Mouse (Mus musculus): ENCODE results near the gene Chst8. TPM values are rescaled to one million over a fixed set of nuclear protein-coding genes. Genes with fewer than 3 reads are reported as not detected.
A peak's percentile ranks its signal among the peaks of the same experiment; 100 is the strongest.

The Chst8 gene
- polyA plus RNA-seq, 1 experiment from 2014 or later = 2.6 TPM

- WGBS = 85% methylated on average over 16 of the region's 16 CpGs
- DNase-seq (ENCODE audit: low spot score) = no peak
- H3K27ac ChIP-seq = no peak overlapping the region
- H3K36me3 ChIP-seq = no peaks in the 10 kb centered on the region
- H3K4me3 ChIP-seq = no peak overlapping the region
- H3K27me3 ChIP-seq (ENCODE audit: low read depth, poor library complexity, severe bottlenecking) = peaks cover 8% of the 10 kb centered on the region
- no peaks in the 10 kb centered on the region for H3K9me3 ChIP-seq (replicated peaks)
- peaks cover 15% of the 10 kb centered on the region for H3K4me1 ChIP-seq
These were observed 144.6 kb downstream of the Chst8 start for GRCm38 (mm10) chr7:34667874-34668273.

GRCm38 (mm10) chr7:34663145-34663544 is 149.4 kb downstream of the Chst8 start:
- no peaks in the 10 kb centered on the region for H3K36me3 ChIP-seq
- H3K27ac ChIP-seq = no peak overlapping the region
- DNase-seq (ENCODE audit: low spot score) = no peak
- no peaks in the 10 kb centered on the region for H3K27me3 ChIP-seq (ENCODE audit: low read depth, poor library complexity, severe bottlenecking)
- 51% methylated on average over 7 of the region's 7 CpGs for WGBS
- no peaks in the 10 kb centered on the region for H3K9me3 ChIP-seq (replicated peaks)
- H3K4me1 ChIP-seq = peaks cover 23% of the 10 kb centered on the region
- H3K4me3 ChIP-seq = no peak overlapping the region

GRCm38 (mm10) chr7:34662227-34662626 is 150.3 kb downstream of the Chst8 start:
- H3K4me1 ChIP-seq = peaks cover 23% of the 10 kb centered on the region
- DNase-seq (ENCODE audit: low spot score) = no peak
- WGBS = 17% methylated on average over 5 of the region's 5 CpGs
- H3K36me3 ChIP-seq = no peaks in the 10 kb centered on the region
- H3K4me3 ChIP-seq = no peak overlapping the region
- no peak overlapping the region; the same call in 1 of the 2 replicates for H3K27ac ChIP-seq
- no peaks in the 10 kb centered on the region for H3K9me3 ChIP-seq (replicated peaks)
- no peaks in the 10 kb centered on the region for H3K27me3 ChIP-seq (ENCODE audit: low read depth, poor library complexity, severe bottlenecking)

DNA sequence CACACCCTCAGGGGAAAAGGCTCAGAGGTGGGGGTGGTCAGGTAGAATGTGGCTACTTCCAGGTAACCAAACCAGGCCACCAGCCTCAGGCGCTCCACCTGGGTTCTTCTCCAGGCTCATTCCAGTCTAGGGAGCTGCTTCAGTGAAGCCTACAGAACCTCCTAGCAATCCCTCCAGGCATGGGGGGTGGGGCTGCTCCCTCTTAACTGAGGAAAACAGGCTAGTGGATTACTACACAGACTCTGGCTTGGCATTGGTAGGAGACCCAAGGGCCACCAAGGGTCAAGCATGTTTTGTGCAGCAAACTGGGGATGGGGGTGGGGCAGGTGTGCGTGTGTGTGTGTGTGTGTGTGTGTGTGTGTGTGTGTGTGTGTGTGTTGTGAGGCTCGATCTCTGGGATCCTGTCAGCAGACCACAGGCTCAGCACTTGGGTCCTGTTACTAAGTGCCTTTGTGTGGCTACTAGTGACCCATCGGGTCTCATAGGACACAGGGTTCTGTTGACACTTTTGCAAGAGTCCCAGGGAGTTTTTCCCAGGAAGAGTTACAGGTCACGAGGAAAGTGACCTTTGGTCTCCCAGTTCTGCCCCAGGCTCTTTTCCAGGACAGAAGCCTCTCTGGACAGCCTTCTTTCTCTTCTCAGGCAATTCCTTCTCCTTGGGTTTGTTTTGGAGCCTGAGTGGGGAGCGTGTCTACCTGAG is 153.0 kb downstream of the Chst8 start:
- no peak for DNase-seq (ENCODE audit: low spot score)
- 56% methylated on average over 6 of the region's 6 CpGs for WGBS
- Histone ChIP-seq H3K4me3 (no peak overlapping the region), H3K36me3 (no peaks in the 10 kb centered on the region), H3K9me3 (replicated peaks) (no peaks in the 10 kb centered on the region), H3K4me1 (peaks cover 33% of the 10 kb centered on the region), H3K27me3 (ENCODE audit: low read depth, poor library complexity, severe bottlenecking) (no peaks in the 10 kb centered on the region), H3K27ac (no peak overlapping the region)

- 82% methylated on average over 5 of the region's 5 CpGs for WGBS
- DNase-seq (ENCODE audit: low spot score) = no peak
- Histone ChIP-seq H3K4me3 (peak within 1 kb of the TSS; percentile 96), H3K9me3 (replicated peaks) (no peaks in the 10 kb centered on the region), H3K27ac (peak within 1 kb of the TSS; percentile 100), H3K27me3 (ENCODE audit: low read depth, poor library complexity, severe bottlenecking) (no peaks in the 10 kb centered on the region), H3K36me3 (no peaks in the 10 kb centered on the region), H3K4me1 (peaks cover 34% of the 10 kb centered on the region)
These were observed 155.9 kb downstream of the Chst8 start, which contains the start of gene Kctd15 for GRCm38 (mm10) chr7:34656632-34657031. TSS of gene Kctd15 (minus strand) at chr7:34656732.

DNA sequence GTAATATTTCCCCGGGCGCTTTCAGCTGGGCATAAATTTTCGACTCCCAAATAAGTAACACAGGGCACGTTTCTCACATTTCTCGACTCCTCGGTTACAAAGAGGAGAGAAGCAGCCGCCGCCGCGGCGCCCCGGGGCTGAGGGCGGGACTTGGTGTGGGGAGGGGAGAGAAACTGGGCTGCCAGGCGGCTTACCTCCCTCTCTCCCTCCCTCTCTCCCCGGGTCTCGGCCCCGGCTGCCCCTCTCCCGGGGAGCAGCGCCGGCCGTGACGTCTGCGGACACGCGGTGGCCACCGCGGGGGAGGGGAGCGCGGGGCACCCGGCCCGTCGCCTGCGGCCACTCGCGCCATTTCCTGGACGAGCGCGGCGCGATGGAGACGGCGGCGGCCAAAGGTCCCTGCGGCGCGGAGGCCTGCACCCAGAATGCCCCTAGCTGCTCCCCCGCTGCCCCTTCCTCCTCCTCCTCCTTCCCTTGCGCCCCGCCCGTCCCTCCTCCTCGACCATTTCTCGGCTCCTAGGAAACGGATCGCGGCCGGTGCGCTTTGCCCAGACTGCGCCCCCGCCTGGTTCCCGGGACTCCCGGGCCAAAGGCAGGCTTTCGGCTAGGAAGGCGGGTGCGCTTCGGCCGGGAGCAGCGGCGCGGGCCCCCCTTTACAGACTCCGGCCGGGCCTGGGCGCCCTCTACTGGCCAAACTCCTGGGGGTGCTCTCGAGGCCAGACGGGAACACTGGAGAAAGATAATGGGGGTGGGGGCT is 157.2 kb downstream of the Chst8 start:
- peak; percentile 95 for DNase-seq (ENCODE audit: low spot score)
- Histone ChIP-seq H3K27me3 (ENCODE audit: low read depth, poor library complexity, severe bottlenecking) (no peaks in the 10 kb centered on the region), H3K4me1 (peaks cover 46% of the 10 kb centered on the region), H3K9me3 (replicated peaks) (no peaks in the 10 kb centered on the region), H3K27ac (peak overlapping the region; percentile 100), H3K36me3 (peaks cover 13% of the 10 kb centered on the region), H3K4me3 (peak overlapping the region; percentile 96)
- WGBS = under 1% methylated on average over 67 of the region's 74 CpGs

GRCm38 (mm10) chr7:34654441-34655085 is 157.9 kb downstream of the Chst8 start:
- H3K27ac ChIP-seq = peak overlapping the region; percentile 100
- WGBS = under 1% methylated on average over 62 of the region's 81 CpGs
- H3K4me1 ChIP-seq = peaks cover 41% of the 10 kb centered on the region
- H3K27me3 ChIP-seq (ENCODE audit: low read depth, poor library complexity, severe bottlenecking) = no peaks in the 10 kb centered on the region
- H3K4me3 ChIP-seq = peak overlapping the region; percentile 96
- H3K36me3 ChIP-seq = peaks cover 20% of the 10 kb centered on the region
- peak; percentile 78 for DNase-seq (ENCODE audit: low spot score)
- H3K9me3 ChIP-seq (replicated peaks) = no peaks in the 10 kb centered on the region

DNA sequence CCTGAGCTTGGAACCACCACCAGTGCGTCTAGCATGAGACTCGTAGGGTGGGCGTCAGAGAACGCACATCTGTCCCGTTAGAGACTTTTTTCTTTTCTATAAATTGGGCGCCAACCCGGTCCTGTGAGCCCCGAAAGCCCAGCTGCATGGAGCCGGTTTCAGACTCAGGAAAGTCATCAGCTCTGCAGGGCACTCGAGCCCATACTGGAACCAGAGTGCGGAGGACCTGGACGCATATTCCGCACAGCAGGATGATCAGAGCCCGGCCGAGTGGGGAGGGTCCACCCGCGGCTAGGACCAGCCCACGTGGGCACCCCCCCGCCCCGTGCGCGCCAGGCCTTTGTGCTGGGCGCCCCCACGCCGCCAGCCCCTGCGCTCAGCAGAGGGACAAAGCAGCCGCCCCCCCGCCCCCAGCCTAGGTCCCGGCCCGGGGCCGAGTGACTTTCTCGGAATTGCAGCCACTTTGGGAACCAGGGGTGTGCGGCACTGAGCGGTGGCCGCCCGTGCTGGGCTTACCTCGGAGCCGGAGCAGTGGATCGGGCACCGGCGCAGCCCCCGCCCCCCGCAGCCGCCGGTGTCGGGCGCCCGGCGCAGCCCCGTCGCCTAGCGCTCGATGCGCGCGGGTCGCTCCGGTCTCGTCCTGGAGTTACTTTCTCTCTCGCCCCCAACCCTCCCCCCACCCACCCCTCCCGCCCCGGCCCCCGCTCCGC is 158.6 kb downstream of the Chst8 start:
- Histone ChIP-seq H3K4me1 (peaks cover 35% of the 10 kb centered on the region), H3K9me3 (replicated peaks) (no peaks in the 10 kb centered on the region), H3K4me3 (peak overlapping the region; percentile 96), H3K27ac (peak overlapping the region; percentile 100), H3K36me3 (peaks cover 27% of the 10 kb centered on the region), H3K27me3 (ENCODE audit: low read depth, poor library complexity, severe bottlenecking) (no peaks in the 10 kb centered on the region)
- whole genome bisulfite sequencing = 1% methylated on average over 62 of the region's 64 CpGs
- DNase-seq (ENCODE audit: low spot score) = peak; percentile 83

GRCm38 (mm10) chr7:34652751-34653502 is 159.6 kb downstream of the Chst8 start:
- DNase-seq (ENCODE audit: low spot score) = peak; percentile 72
- H3K4me3 ChIP-seq = peak overlapping the region; percentile 96
- H3K36me3 ChIP-seq = peaks cover 36% of the 10 kb centered on the region
- H3K27ac ChIP-seq = peak overlapping the region; percentile 100
- WGBS = under 1% methylated on average over 48 of the region's 48 CpGs
- no peaks in the 10 kb centered on the region for H3K27me3 ChIP-seq (ENCODE audit: low read depth, poor library complexity, severe bottlenecking)
- H3K9me3 ChIP-seq (replicated peaks) = no peaks in the 10 kb centered on the region
- H3K4me1 ChIP-seq = peaks cover 35% of the 10 kb centered on the region

GRCm38 (mm10) chr7:34651381-34651780 is 161.1 kb downstream of the Chst8 start:
- peak overlapping the region; percentile 100 for H3K27ac ChIP-seq
- H3K27me3 ChIP-seq (ENCODE audit: low read depth, poor library complexity, severe bottlenecking) = no peaks in the 10 kb centered on the region
- H3K4me1 ChIP-seq = peaks cover 35% of the 10 kb centered on the region
- H3K4me3 ChIP-seq = peak overlapping the region; percentile 96
- WGBS = 25% methylated on average over 2 of the region's 2 CpGs
- peak; percentile 48 for DNase-seq (ENCODE audit: low spot score)
- peaks cover 52% of the 10 kb centered on the region for H3K36me3 ChIP-seq
- H3K9me3 ChIP-seq (replicated peaks) = no peaks in the 10 kb centered on the region

- no peak for DNase-seq (ENCODE audit: low spot score)
- Histone ChIP-seq H3K27me3 (ENCODE audit: low read depth, poor library complexity, severe bottlenecking) (no peaks in the 10 kb centered on the region), H3K36me3 (peaks cover 95% of the 10 kb centered on the region), H3K27ac (no peak overlapping the region), H3K9me3 (replicated peaks) (no peaks in the 10 kb centered on the region), H3K4me3 (no peak overlapping the region), H3K4me1 (peaks cover 20% of the 10 kb centered on the region)
- 93% methylated on average over 9 of the region's 9 CpGs for WGBS
These were observed 165.5 kb downstream of the Chst8 start for GRCm38 (mm10) chr7:34647052-34647451.
